Mouse (Mus musculus): ENCODE results near the gene Tph2. TPM values are rescaled to one million over a fixed set of nuclear protein-coding genes. Genes with fewer than 3 reads are reported as not detected.

Tph2 gene
- total RNA-seq, 2 experiments from 2014 or later: 0.68 to 1.2 TPM

- DNase-seq (ENCODE audit: low spot score in 2 of 2): no peak
Observed at GRCm38 (mm10) chr10:115143641-115144040, 41.2 kb downstream of the Tph2 start.

DNA sequence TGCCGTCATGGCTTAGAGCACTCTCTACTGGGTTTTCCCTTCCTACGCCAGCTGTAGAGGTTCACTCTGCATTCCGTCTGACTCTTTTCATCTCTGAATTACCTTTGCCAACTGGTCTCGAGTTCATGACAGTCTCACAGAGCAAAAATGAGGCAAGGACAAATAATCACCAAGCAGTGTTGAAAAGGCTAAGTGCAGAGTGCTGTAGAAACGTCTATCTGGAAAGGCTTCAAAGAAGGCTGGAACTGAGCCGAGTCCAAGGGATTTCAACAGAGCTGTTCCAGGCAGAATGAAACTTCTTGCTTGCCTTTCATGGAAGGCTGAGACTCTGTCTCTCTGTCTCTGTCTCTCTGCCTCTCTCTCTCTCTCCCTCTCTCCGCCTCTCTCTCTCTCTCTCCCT lies 47.8 kb downstream of the Tph2 start:
- DNase-seq (ENCODE audit: low spot score in 2 of 2): peak in 1 of 2 experiments; percentile 6

DNA sequence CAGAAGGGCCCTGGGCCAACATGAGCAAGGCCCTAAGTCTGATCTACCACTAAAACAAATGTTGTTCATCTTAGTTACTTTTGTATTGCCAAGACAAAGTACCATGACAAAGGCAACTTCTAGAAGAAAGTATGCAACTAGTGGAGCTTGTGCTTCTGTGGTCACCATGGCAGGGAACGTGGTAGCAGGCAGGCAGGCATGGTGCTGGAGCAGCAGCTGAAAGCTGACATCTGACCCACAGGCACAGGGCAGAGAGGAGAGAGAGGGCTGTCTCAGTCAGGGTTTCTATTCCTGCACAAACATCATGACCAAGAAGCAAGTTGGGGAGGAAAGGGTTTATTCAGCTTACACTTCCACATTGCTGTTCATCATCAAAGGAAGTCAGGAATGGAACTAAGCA lies 56.9 kb downstream of the Tph2 start:
- no peak for DNase-seq (ENCODE audit: low spot score in 2 of 2)

DNA sequence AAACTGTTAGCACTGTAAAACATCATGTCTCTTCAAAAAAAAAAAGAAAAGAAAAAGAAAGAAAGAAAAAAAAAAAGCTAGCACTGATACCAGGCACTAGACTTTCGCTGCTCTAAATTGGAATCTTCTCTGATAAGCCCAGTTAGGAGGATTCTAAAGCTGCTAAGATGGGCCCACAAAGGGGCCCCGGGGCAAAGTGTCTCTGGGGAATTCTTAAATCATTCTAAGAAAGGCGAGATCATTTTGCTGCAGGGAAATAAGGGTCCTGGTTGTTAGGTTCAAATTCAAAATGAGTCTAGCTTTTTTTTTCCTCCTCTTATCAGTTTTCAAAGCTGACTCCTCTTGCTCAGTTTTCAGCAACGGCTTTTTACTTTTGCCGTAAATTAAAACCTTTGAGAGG lies 59.3 kb downstream of the Tph2 start:
- no peak for DNase-seq (ENCODE audit: low spot score in 2 of 2)

DNA sequence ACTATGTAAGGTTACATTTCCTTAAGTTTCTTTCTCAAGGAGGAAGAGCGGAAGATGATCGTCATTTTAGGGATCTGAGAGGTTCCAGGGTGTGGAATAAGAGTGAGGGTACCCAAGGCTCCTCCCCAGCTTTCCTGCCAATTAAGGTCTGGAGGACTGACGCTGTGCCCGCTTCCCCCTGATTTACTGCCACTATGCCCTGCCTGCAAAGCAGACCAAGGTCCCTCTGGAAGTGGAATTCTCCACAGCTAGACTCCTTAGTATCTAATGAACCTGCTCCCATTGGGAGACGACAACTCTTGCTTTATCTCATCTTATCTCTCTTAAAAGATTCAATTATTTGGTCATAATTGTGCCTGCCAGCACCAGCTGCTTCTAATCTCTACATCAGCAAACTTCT lies 59.8 kb downstream of the Tph2 start:
- no peak for DNase-seq (ENCODE audit: low spot score in 2 of 2)

DNA sequence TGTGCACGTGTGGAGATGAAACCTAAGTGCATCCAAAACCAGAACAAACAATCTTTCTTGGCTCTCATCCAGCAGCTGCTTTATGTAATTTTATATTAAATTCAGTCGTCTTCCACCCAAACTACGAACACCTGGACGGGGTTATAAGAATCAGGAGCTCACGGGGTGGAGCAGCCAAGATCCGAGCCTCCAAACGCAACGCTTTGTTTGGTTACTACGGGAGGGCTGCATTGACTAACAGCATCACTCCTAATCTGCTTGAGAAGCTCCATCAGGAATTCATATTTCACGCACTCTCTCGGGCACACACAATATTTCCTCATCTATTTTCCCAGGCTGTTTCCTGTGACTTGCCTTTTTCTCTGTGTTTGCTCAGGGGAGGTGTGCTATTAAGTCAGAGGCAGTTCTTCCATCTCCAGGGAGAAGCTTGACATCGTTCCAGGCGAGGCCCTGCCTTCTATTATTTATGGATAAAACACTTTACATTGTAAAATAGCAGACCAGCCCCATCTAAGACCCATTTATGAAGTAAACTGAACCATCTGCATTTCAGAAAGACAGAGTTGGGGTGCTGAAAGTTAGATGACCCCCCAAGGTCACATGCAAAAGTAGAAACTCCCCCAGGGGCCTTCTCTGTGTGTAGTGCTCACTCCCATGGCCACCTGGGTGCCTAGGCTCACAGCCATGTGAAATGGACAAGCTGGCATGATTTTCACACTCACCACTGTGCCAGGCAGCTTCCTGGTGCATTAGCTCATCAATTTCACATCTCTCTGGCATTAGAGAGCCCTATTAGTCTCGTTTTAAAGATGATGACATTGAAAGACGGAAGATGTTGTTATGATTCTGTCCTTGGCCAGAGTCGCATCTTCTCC lies 76.9 kb downstream of the Tph2 start:
- DNase-seq (ENCODE audit: low spot score in 2 of 2): no peak

DNA sequence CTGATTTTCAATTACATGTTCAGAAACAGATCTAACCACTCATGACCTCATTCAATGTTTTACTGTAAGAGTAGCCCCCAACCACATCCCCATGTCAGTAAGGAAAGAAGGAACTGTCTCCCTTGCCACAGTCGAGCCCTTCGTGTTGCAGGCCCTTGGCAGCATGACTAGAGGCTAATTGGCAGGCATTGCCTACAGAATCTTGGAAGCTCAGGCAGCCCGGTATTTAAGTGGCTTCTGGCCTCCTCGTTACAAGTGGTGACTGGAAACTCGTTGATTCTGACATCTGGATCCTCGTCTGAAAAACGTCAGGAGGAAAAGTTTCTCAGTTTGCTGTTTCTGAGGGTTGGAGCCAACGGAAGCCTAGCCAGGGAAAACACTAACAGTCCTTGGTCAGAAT lies 80.6 kb downstream of the Tph2 start:
- DNase-seq (ENCODE audit: low spot score in 2 of 2): no peak

DNA sequence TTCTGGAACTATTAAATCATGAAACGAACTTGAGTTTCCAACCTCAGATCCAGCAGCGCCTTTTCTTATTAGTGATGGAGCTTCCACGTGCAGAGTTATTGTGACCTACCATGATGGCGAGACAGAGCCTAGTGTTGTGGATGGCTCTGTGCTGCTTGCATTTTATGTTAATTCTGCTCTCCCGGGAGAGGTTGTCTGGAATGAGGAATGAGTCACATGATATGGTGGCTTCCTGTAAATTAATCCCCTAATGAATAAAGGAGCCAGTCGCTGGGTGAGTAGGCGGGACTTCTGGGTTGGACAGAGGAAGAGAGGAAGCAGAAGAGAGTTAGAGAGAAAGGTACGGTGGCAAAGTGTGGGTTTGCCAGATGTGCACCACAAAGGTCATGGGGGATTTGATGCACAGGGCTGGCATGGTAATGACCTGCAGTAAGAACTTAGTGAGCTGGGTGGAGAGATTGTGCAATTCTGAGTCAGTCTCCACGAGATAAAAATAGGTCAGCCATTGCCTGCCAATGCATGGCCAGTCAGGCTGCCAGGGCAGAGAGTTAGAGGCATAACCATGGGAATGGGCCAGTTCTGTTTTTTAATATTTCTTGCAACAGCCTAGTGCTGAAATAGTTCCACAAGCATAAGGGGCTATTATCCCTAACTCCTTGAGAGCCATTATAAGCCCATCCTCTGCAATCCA lies 84.8 kb downstream of the Tph2 start:
- no peak for DNase-seq (ENCODE audit: low spot score in 2 of 2)

GRCm38 (mm10) chr10:115097163-115097562 lies 87.7 kb downstream of the Tph2 start:
- peak; percentile 28 to 88 for DNase-seq (ENCODE audit: low spot score in 2 of 2)

DNA sequence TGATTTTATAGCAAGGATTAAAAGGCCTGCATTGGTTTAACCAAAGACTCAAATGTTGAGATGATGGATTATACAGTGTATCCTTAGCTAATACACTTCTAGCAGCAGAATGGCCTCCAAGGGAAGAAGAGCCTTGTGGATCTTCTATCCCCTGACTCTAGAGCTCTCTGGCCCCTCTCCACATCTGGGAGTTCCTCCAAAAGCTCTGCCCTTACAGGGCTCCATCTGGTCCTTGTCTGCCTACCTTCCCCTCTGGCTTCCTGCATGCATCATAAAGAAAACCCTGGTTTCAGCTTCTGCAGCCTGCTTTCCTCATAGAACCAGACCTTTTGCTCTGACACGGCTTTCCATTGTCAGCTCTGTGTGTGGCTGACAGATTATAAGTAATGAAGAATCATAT lies 88.6 kb downstream of the Tph2 start:
- no peak for DNase-seq (ENCODE audit: low spot score in 2 of 2)

GRCm38 (mm10) chr10:115078232-115078631 lies 106.6 kb downstream of the Tph2 start:
- no peak for DNase-seq (ENCODE audit: low spot score in 2 of 2)

DNA sequence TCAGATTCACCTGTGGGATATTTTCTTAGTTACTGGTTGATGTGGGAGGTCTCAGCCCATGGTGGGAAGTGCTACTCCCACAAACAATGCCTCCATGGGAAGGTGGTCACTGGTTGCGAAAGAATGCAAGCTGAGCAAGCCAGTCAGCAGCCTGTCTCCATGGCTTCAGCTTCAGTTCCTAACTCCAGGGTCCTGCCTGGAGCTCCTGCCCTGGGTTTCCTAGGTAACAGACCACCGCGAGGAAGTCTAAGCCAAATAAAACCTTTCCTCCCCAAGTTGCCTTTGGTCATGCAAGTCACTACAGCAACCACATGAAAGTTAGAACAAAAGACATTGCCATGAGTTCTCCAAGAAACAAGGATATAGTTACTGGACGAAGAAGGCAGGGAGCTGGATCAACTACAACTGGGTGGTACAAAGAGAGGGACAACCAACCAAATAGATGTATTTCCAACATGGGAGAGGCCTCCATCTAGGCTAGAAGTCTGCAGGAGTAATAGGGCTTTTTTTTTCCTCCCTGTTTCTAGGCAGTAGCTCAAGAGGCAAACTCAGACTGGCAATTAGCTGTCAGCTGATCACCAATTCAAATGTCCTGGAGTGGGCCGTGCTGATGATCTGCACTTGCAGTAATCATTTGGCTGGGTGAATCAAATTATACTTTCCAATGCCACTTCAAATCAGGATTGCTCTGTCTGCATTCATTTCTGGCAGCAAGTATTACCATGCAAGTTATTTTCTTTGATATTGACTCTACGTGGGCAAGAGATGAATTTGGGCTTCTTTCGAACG lies 115.5 kb downstream of the Tph2 start:
- peak; percentile 6 to 40 for DNase-seq (ENCODE audit: low spot score in 2 of 2)

GRCm38 (mm10) chr10:115063936-115064335 lies 120.9 kb downstream of the Tph2 start:
- DNase-seq (ENCODE audit: low spot score in 2 of 2): no peak

DNA sequence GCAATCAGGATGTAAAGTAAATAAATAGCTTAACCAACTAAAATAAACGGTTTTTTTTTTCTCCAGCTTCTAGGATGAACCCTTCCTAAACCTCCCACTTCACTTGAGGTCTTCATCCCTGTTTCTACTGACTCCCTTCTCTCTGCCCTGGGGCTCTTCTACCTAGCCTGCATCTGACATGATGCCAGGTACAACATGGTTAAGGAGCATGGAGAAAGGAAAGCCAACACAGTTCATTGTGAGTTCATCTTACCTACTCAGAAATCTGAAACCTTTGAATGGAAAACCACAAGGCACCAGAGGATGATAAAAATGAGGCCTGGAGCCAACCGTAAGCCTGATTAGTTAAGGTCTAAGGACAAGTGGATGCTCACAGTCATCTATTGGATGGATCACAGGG lies 123.3 kb downstream of the Tph2 start:
- no peak for DNase-seq (ENCODE audit: low spot score in 2 of 2)

GRCm38 (mm10) chr10:115060759-115061158 lies 124.1 kb downstream of the Tph2 start:
- no peak for DNase-seq (ENCODE audit: low spot score in 2 of 2)

DNA sequence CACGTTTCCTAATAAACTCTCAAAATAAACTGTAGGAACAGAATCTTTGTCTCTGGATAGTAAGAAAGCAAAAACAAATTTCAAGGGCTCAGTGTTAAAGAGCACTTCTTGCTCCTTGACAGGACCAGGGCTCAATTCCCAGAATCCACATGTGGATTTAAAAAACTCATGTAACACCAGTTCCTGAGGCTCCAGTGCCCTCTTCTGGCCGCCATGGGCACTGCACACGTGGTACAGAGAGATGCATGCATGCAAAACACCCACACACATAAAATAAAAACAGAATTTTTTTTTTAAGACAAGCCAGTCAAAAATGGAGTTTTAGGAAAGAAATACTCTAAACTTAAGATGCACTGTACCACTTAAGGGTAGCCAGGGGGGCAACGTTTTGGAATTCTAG lies 133.2 kb downstream of the Tph2 start:
- DNase-seq (ENCODE audit: low spot score in 2 of 2): no peak

DNA sequence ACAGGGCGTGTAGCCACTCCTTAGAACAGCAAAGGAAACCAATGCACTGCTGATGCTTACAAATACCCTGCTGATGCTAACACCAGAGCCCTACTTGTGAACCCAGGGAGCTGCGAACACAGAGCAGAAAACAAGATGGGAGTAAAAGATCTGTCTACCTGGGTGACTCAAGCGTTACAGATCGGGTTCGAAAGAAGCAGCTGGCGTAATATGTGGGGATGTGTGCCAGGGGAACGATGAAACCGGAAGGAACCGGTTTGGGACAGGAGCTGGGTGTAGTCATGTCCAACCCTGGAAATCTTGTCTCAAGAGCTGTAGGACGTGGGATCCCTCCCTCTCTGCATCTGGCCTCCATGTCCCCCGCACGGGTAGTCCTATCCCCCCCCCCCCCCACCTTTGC lies 134.1 kb downstream of the Tph2 start:
- DNase-seq (ENCODE audit: low spot score in 2 of 2): no peak

- DNase-seq (ENCODE audit: low spot score in 2 of 2): no peak
Observed at GRCm38 (mm10) chr10:115050178-115050577, 134.6 kb downstream of the Tph2 start.

GRCm38 (mm10) chr10:115048565-115048964 lies 136.3 kb downstream of the Tph2 start:
- no peak for DNase-seq (ENCODE audit: low spot score in 2 of 2)

- DNase-seq (ENCODE audit: low spot score in 2 of 2): no peak
Observed at GRCm38 (mm10) chr10:115035748-115036147, 149.1 kb downstream of the Tph2 start.
